Mouse (Mus musculus) ES-Bruce4 (cell line): ENCODE results near the gene Cdc37l1.

ENCODE experiments used
- CTCF ChIP-seq: IDR thresholded peaks from one replicate; pipeline ENCODE4 v1.8.1; 2011; ENCODE audit warnings: low read depth, low read length
- EP300 ChIP-seq: IDR thresholded peaks from 2 replicates; pipeline ENCODE4 v1.6.1; 2011; ENCODE audit warnings: low read depth, low read length; ENCODE audit not compliant: insufficient read depth
- POLR2A ChIP-seq: IDR thresholded peaks from one replicate; pipeline ENCODE4 v1.8.1; 2011; ENCODE audit warnings: low read length; ENCODE audit not compliant: insufficient read depth

- TF ChIP-seq CTCF (no peak), POLR2A (no peak), EP300 (no peak)
Measured at GRCm38 (mm10) chr19:29032662-29033061, 42.5 kb downstream of the Cdc37l1 start.
